Mouse (Mus musculus): Measurements from ENCODE around the gene Plekha5. TPM values are rescaled to one million over a fixed set of nuclear protein-coding genes. Genes with fewer than 3 reads are reported as not detected.

Gene Plekha5
- total and polyA plus RNA-seq, 3 experiments = 0.55 TPM; not detected in 2

DNA sequence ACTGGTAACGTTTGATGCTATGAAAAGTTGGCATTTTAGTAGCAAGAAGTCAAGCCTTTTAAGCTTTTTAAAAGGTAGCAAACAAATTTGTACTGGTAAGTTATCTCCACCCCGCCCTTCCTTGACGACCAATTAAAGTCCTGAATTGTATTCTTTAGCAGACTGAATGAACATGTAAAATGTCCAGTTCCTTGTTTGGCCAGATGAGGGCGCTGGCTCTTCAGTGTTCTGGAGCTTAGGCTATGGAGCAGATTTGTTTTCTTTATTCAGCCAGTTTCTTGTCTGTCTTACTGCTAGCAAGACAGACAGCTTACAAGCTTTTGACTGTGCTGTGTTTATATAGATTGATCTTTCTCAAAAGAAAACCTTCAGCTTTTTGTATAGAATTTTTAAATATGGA lies 48.5 kb downstream of the Plekha5 start:
- Histone ChIP-seq H3K9me3 (replicated peaks) (peaks cover 46% of the 10 kb centered on the region), H3K36me3 (replicated peaks) (no peaks in the 10 kb centered on the region), H3K4me3 (ENCODE audit: low read depth, low read length) (no peak overlapping the region), H3K4me1 (ENCODE audit: insufficient read depth, low read depth, low read length) (no peaks in the 10 kb centered on the region), H3K27me3 (ENCODE audit: insufficient read depth, low read length) (no peaks in the 10 kb centered on the region)
- ATAC-seq (ENCODE audit: extremely low read depth, insufficient number of reproducible peaks, low FRiP score, poor library complexity, severe bottlenecking) = no peak
- DNase-seq (ENCODE audit: low spot score) = no peak
- no peak for TF ChIP-seq GATA1 (IDR thresholded peaks at IDR 0.05; ENCODE audit: borderline replicate concordance, low read length)
- TF ChIP-seq CTCF (IDR thresholded peaks at IDR 0.05; ENCODE audit: low read depth, low read length) = no peak
- no peak for TF ChIP-seq TAL1 (conservative IDR thresholded peaks at IDR 0.05; ENCODE audit: low read depth, low read length)
- no peak for TF ChIP-seq POLR2AphosphoS5 (IDR thresholded peaks at IDR 0.05; ENCODE audit: insufficient replicate concordance, low read depth, low read length)
- no peak for TF ChIP-seq GATA2 (IDR thresholded peaks at IDR 0.05; ENCODE audit: borderline replicate concordance, low read depth, low read length)

DNA sequence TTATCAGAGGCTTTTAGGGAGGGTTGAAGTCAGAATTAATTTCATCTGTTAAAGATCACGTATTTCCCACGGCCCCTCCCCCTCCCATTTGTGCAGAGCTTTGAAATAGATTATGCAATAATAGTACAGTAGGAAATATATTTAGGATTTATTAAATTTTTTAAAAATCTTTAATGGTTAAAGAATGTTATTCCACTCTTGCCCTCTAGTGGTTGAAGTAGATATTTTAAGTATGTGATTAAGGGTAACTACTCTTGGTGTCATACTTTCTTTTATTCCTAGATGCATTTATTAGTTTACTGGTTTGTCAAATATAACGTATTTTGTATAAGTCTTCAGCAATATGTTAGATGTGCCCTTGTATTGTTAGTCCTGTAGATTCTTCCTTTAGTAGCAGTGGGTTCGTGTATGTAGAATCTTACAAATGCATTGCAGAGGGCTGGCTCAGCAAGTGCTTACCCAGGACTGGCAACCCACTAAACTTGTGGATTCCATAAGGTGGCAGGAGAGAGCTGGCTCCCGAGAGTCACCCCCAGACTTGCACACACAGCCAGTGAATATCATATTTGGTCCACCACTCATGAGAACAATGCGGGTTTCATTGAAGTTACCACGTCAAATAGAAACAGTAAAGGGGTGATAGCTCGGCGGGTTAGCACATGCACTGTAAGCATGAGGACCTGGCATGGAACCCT lies 51.7 kb downstream of the Plekha5 start:
- peaks cover 42% of the 10 kb centered on the region for H3K9me3 ChIP-seq (replicated peaks)
- no peaks in the 10 kb centered on the region for H3K4me1 ChIP-seq (ENCODE audit: insufficient read depth, low read depth, low read length)
- DNase-seq (ENCODE audit: low spot score) = no peak
- no peak overlapping the region for H3K4me3 ChIP-seq (ENCODE audit: low read depth, low read length)
- no peak for TF ChIP-seq CTCF (IDR thresholded peaks at IDR 0.05; ENCODE audit: low read depth, low read length)
- no peak for TF ChIP-seq GATA2 (IDR thresholded peaks at IDR 0.05; ENCODE audit: borderline replicate concordance, low read depth, low read length)
- TF ChIP-seq GATA1 (IDR thresholded peaks at IDR 0.05; ENCODE audit: borderline replicate concordance, low read length) = no peak
- no peak for TF ChIP-seq TAL1 (conservative IDR thresholded peaks at IDR 0.05; ENCODE audit: low read depth, low read length)
- no peak for TF ChIP-seq POLR2AphosphoS5 (IDR thresholded peaks at IDR 0.05; ENCODE audit: insufficient replicate concordance, low read depth, low read length)
- H3K36me3 ChIP-seq (replicated peaks) = no peaks in the 10 kb centered on the region
- H3K27me3 ChIP-seq (ENCODE audit: insufficient read depth, low read length) = no peaks in the 10 kb centered on the region
- ATAC-seq (ENCODE audit: extremely low read depth, insufficient number of reproducible peaks, low FRiP score, poor library complexity, severe bottlenecking) = no peak

DNA sequence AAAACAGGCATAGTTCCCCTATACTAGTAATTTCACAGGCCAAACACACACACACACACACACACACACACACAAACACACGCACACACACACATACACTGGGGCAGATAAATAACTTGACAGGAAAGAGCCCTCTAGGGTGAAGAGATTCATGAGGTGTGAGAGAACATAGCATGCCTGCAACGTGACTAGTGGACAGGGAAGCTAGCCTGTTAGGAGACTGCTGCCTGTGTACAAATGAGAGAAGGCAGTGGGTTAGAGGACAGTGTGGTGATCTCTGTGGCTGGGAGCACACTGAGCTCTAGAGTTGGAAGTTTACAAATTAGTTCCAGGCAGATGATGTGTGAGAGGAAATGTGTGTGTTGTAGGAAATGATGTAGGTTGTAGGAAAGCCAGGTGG lies 53.1 kb downstream of the Plekha5 start:
- Histone ChIP-seq H3K9me3 (replicated peaks) (peaks cover 36% of the 10 kb centered on the region), H3K4me1 (ENCODE audit: insufficient read depth, low read depth, low read length) (no peaks in the 10 kb centered on the region), H3K27me3 (ENCODE audit: insufficient read depth, low read length) (no peaks in the 10 kb centered on the region), H3K36me3 (replicated peaks) (no peaks in the 10 kb centered on the region), H3K4me3 (ENCODE audit: low read depth, low read length) (no peak overlapping the region)
- TF ChIP-seq CTCF (IDR thresholded peaks at IDR 0.05; ENCODE audit: low read depth, low read length) (no peak), TAL1 (conservative IDR thresholded peaks at IDR 0.05; ENCODE audit: low read depth, low read length) (no peak), POLR2AphosphoS5 (IDR thresholded peaks at IDR 0.05; ENCODE audit: insufficient replicate concordance, low read depth, low read length) (no peak), GATA1 (IDR thresholded peaks at IDR 0.05; ENCODE audit: borderline replicate concordance, low read length) (no peak), GATA2 (IDR thresholded peaks at IDR 0.05; ENCODE audit: borderline replicate concordance, low read depth, low read length) (no peak)
- DNase-seq (ENCODE audit: low spot score) (no peak), ATAC-seq (ENCODE audit: extremely low read depth, insufficient number of reproducible peaks, low FRiP score, poor library complexity, severe bottlenecking) (no peak)

DNA sequence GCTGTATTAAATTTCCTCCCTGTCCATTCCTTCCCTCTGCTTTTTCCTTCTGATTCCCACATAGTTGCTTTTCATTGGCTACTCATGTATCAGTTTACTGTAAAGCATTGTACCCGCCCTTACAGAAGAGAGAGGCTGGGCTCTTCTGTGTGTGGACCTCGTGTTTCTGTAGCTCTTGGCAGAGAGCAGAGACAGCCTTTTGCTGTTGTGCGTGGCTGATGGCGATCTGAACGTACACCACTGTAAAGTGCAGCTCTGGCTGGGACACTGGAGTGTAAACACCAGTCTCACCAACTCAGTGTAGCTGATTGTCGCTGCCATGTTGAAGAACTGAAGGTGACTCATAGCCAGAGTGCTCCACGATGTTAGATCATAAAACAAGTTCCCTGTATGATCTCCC lies 54.2 kb downstream of the Plekha5 start:
- Histone ChIP-seq H3K4me3 (ENCODE audit: low read depth, low read length) (no peak overlapping the region), H3K4me1 (ENCODE audit: insufficient read depth, low read depth, low read length) (no peaks in the 10 kb centered on the region), H3K9me3 (replicated peaks) (peaks cover 38% of the 10 kb centered on the region), H3K27me3 (ENCODE audit: insufficient read depth, low read length) (no peaks in the 10 kb centered on the region), H3K36me3 (replicated peaks) (no peaks in the 10 kb centered on the region)
- ATAC-seq (ENCODE audit: extremely low read depth, insufficient number of reproducible peaks, low FRiP score, poor library complexity, severe bottlenecking) = no peak
- no peak for DNase-seq (ENCODE audit: low spot score)
- TF ChIP-seq CTCF (IDR thresholded peaks at IDR 0.05; ENCODE audit: low read depth, low read length) (no peak), GATA2 (IDR thresholded peaks at IDR 0.05; ENCODE audit: borderline replicate concordance, low read depth, low read length) (no peak), GATA1 (IDR thresholded peaks at IDR 0.05; ENCODE audit: borderline replicate concordance, low read length) (no peak), TAL1 (conservative IDR thresholded peaks at IDR 0.05; ENCODE audit: low read depth, low read length) (no peak), POLR2AphosphoS5 (IDR thresholded peaks at IDR 0.05; ENCODE audit: insufficient replicate concordance, low read depth, low read length) (no peak)

DNA sequence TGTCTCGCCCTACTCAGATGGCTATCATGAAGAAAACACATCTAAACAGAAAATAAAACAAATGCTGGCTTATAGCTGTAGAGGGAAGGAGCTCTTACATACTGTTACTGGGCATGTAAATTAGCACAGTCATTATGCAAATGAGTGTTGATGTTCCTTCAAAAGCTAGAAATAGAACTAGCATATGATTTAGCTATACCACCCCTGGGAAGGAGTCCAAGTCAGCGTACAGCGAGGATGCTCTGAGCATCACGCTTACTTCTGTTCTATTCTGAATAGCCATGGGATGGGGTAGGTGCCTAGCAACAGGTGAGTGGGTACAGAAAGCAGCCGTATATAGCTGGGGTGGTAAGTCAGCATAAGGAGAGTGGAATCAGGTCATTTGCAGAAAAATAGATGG lies 55.1 kb downstream of the Plekha5 start:
- Histone ChIP-seq H3K4me1 (ENCODE audit: insufficient read depth, low read depth, low read length) (no peaks in the 10 kb centered on the region), H3K27me3 (ENCODE audit: insufficient read depth, low read length) (no peaks in the 10 kb centered on the region), H3K9me3 (replicated peaks) (peaks cover 45% of the 10 kb centered on the region), H3K4me3 (ENCODE audit: low read depth, low read length) (no peak overlapping the region), H3K36me3 (replicated peaks) (no peaks in the 10 kb centered on the region)
- no peak for DNase-seq (ENCODE audit: low spot score)
- TF ChIP-seq GATA2 (IDR thresholded peaks at IDR 0.05; ENCODE audit: borderline replicate concordance, low read depth, low read length) (no peak), CTCF (IDR thresholded peaks at IDR 0.05; ENCODE audit: low read depth, low read length) (no peak), GATA1 (IDR thresholded peaks at IDR 0.05; ENCODE audit: borderline replicate concordance, low read length) (no peak), POLR2AphosphoS5 (IDR thresholded peaks at IDR 0.05; ENCODE audit: insufficient replicate concordance, low read depth, low read length) (no peak), TAL1 (conservative IDR thresholded peaks at IDR 0.05; ENCODE audit: low read depth, low read length) (no peak)
- no peak for ATAC-seq (ENCODE audit: extremely low read depth, insufficient number of reproducible peaks, low FRiP score, poor library complexity, severe bottlenecking)

DNA sequence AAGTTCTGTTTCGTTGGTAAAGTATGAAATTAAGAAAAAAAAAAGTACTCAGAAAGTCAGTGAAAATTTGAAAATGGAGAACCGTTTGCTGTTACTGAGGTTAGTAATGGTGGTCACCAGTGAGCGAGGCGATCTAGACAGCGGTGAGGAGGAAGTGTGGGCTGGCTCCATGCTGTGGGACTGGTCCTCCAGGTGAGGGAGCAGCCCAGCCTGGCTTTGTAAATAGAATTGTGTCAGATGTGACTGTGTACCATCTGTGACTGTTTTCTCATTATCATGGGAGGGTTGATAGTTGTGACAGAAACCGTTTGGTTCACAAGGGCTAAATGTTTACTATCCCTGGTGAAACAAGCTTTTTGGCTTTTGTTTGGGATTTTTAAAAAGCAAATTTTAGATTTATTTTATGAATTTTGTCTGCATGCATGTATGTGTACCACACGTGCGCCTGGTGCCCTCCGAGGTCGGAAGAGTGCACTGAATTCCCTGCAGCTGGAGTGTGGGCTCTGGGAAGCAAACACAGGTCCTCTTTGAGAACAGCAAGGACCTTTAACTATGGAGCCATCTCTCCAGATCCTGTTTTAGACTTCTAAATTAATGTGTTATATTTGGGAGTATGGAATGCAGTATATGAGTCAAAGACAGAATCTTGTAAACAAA lies 56.7 kb downstream of the Plekha5 start:
- H3K4me3 ChIP-seq (ENCODE audit: low read depth, low read length) = no peak overlapping the region
- no peak for ATAC-seq (ENCODE audit: extremely low read depth, insufficient number of reproducible peaks, low FRiP score, poor library complexity, severe bottlenecking)
- no peaks in the 10 kb centered on the region for H3K36me3 ChIP-seq (replicated peaks)
- no peak for TF ChIP-seq TAL1 (conservative IDR thresholded peaks at IDR 0.05; ENCODE audit: low read depth, low read length)
- no peak for TF ChIP-seq GATA1 (IDR thresholded peaks at IDR 0.05; ENCODE audit: borderline replicate concordance, low read length)
- no peak for TF ChIP-seq POLR2AphosphoS5 (IDR thresholded peaks at IDR 0.05; ENCODE audit: insufficient replicate concordance, low read depth, low read length)
- TF ChIP-seq CTCF (IDR thresholded peaks at IDR 0.05; ENCODE audit: low read depth, low read length) = no peak
- no peak for TF ChIP-seq GATA2 (IDR thresholded peaks at IDR 0.05; ENCODE audit: borderline replicate concordance, low read depth, low read length)
- no peak for DNase-seq (ENCODE audit: low spot score)
- H3K4me1 ChIP-seq (ENCODE audit: insufficient read depth, low read depth, low read length) = no peaks in the 10 kb centered on the region
- peaks cover 50% of the 10 kb centered on the region for H3K9me3 ChIP-seq (replicated peaks)
- no peaks in the 10 kb centered on the region for H3K27me3 ChIP-seq (ENCODE audit: insufficient read depth, low read length)

Data from G1E (cell line).